Mouse (Mus musculus) midbrain, postnatal 0 days (tissue): Measurements from ENCODE around the gene Rnf41. TPM values are rescaled to one million over a fixed set of nuclear protein-coding genes. Genes with fewer than 3 reads are reported as not detected.

Experiments used
- ATAC-seq: fragments of 200-750 bp; cut with Nextera tagmentation; 2 replicates; pipeline ENCODE4 v1.8.0; 2017; ENCODE audit warnings: moderate number of reproducible peaks, mild to moderate bottlenecking, moderate TSS enrichment, moderate library complexity; ENCODE audit not compliant: low FRiP score
- DNase-seq: peaks from one replicate; pipeline ENCODE4 v3.0.0-alpha.2; 2015; ENCODE audit warnings: low spot score
- H3K27ac ChIP-seq: fragments of 300-500 bp; sonication (generic); 2 replicates; pipeline ENCODE4 v1.5.1; 2014; ENCODE audit warnings: low read depth, mild to moderate bottlenecking, low read length, mixed read lengths
- H3K27me3 ChIP-seq: fragments of 300-500 bp; sonication (generic); 2 replicates; pipeline ENCODE4 v1.6.1; 2014; ENCODE audit warnings: low read length, control low read depth, mixed read lengths; ENCODE audit not compliant: insufficient read depth
- H3K36me3 ChIP-seq: fragments of 300-500 bp; sonication (generic); 2 replicates; pipeline ENCODE4 v1.6.1; 2014; ENCODE audit warnings: low read length, control low read depth, mixed read lengths; ENCODE audit not compliant: insufficient read depth
- H3K4me1 ChIP-seq: fragments of 300-500 bp; sonication (generic); 2 replicates; pipeline ENCODE4 v1.6.1; 2014; ENCODE audit warnings: mild to moderate bottlenecking, control low read depth, antibody characterized with exemption, low read length, mixed read lengths; ENCODE audit not compliant: insufficient read depth
- H3K4me2 ChIP-seq: fragments of 300-500 bp; sonication (generic); 2 replicates; pipeline ENCODE4 v1.6.1; 2014; ENCODE audit warnings: low read depth, mild to moderate bottlenecking, low read length, mixed read lengths; ENCODE audit not compliant: poor library complexity, severe bottlenecking
- H3K4me3 ChIP-seq: fragments of 300-500 bp; sonication (generic); 2 replicates; pipeline ENCODE4 v1.5.1; 2014; ENCODE audit warnings: low read depth, mild to moderate bottlenecking, low read length, moderate library complexity
- H3K9ac ChIP-seq: fragments of 300-500 bp; sonication (generic); replicated peaks from 2 replicates; pipeline ENCODE4 v1.6.1; 2014; ENCODE audit warnings: mild to moderate bottlenecking, low read length, moderate library complexity, mixed read lengths; ENCODE audit not compliant: poor library complexity, severe bottlenecking
- H3K9me3 ChIP-seq: fragments of 300-500 bp; sonication (generic); 2 replicates; pipeline ENCODE4 v1.6.1; 2016; ENCODE audit warnings: low read length, control low read depth
- CTCF ChIP-seq: IDR thresholded peaks from 2 replicates; pipeline ENCODE4 v1.5.1; 2016; ENCODE audit warnings: antibody characterized with exemption, mild to moderate bottlenecking
- WGBS: fragments of 180-500 bp; shearing (Covaris S2); extraction: QIAGEN DNeasy Blood & Tissue Kit; methylation state at CpG from one replicate; pipeline ENCODE4 v1.1.7; 2014; 5-methylcytosine and 5-hydroxymethylcytosine counted together
- polyA plus RNA-seq: library from polyadenylated mRNA; unstranded; fragments of >200 nt; fragmentation: Nextera tagmentation; extraction: Ambion mirVana; gene quantifications from 2 replicates; pipeline ENCODE4 v1.2.1, GENCODE M21; 2015
- total RNA-seq: library from RNA; depleted of rRNA; stranded (reverse); fragments of >200 nt; gene quantifications from 2 replicates; pipeline ENCODE4 v1.2.3, GENCODE M21; 2014

Rnf41 gene
- total and polyA plus RNA-seq, 2 experiments from 2014 or later, result 91.6 to 94.3 TPM

- H3K9ac ChIP-seq, result no peak overlapping the region
- 80% methylated on average over 5 of the region's 5 CpGs for WGBS
- H3K4me3 ChIP-seq, result no peak overlapping the region
- ATAC-seq (no peak), DNase-seq (no peak)
- H3K27me3 ChIP-seq, result no peaks in the 10 kb centered on the region
- H3K4me2 ChIP-seq, result no peak overlapping the region
- TF ChIP-seq CTCF, result no peak
- H3K4me1 ChIP-seq, result no peaks in the 10 kb centered on the region
- peaks cover 20% of the 10 kb centered on the region for H3K36me3 ChIP-seq
- no peaks in the 10 kb centered on the region for H3K9me3 ChIP-seq
- no peak overlapping the region for H3K27ac ChIP-seq
These were observed 11.0 kb downstream of the Rnf41 start for GRCm38 (mm10) chr10:128422426-128422825.

DNA sequence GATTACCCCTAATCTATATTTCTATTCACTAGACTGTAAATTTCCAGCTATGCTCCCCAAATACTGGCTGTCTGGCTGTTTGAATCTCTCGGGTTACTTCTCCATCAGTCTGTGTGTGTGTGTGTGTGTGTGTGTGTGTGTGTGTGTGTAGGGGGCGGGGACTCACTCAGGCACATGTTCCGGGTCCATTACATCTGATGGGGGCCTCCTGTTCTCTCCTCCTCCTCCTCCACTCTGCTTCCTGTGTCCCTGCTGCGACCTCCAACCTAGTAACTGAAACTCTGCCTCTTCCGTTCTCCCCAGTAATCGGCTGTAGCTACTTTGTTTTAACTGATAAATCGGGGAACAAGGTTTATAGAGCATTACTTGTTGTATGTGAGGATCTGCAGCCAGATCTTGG is 13.1 kb downstream of the Rnf41 start:
- TF ChIP-seq CTCF, result no peak
- Histone ChIP-seq H3K4me1 (no peaks in the 10 kb centered on the region), H3K27ac (no peak overlapping the region), H3K36me3 (peaks cover 28% of the 10 kb centered on the region), H3K9me3 (no peaks in the 10 kb centered on the region), H3K9ac (no peak overlapping the region), H3K27me3 (no peaks in the 10 kb centered on the region), H3K4me2 (no peak overlapping the region), H3K4me3 (no peak overlapping the region)
- DNase-seq (no peak), ATAC-seq (no peak)
- 69% methylated on average over 7 of the region's 7 CpGs for WGBS

DNA sequence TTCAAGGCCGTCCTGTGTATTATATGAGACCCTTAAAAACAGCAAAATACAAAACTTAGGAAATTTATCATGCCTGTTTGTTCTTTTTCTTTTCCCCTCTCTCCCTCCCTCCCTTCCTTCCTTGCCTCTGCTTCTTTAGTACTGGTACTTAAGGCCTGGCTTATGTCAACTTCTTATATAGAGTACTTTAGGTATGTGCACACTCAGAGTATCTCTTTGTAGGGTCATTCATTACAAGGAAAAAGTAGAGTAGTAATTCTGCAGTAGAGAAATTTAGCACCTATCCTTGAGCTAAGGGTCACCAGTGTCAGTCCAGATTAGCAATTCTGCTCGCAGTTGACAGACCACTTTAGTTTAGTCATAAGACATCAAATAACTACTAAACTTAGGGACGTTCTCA is 13.8 kb downstream of the Rnf41 start:
- Histone ChIP-seq H3K9ac (no peak overlapping the region), H3K4me1 (no peaks in the 10 kb centered on the region), H3K4me3 (no peak overlapping the region), H3K27ac (no peak overlapping the region), H3K4me2 (no peak overlapping the region), H3K27me3 (no peaks in the 10 kb centered on the region), H3K36me3 (peaks cover 28% of the 10 kb centered on the region), H3K9me3 (no peaks in the 10 kb centered on the region)
- 92% methylated on average over 3 of the region's 3 CpGs for WGBS
- no peak for TF ChIP-seq CTCF
- DNase-seq (no peak), ATAC-seq (no peak)

DNA sequence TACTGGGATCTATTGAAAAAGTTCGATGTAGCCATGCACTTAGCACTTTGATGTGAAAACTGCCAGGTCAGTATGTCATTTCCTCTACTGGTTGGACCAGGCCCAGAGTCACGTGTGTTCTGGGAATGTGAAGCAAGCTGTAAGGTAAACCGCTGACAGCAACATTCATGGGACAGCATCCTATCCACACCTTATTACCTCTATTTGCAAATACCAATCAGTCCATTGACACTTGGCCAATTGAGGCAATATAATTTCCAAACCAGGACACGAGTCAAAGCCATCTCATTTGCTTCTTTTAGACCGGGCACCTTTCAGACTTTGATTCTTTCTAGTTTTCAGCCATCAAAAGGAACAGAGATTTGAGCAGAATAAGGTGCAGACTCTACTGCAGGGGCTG is 17.6 kb downstream of the Rnf41 start:
- WGBS, result 96% methylated on average over 5 of the region's 5 CpGs
- Histone ChIP-seq H3K27ac (no peak overlapping the region), H3K9me3 (no peaks in the 10 kb centered on the region), H3K4me1 (no peaks in the 10 kb centered on the region), H3K9ac (no peak overlapping the region), H3K27me3 (no peaks in the 10 kb centered on the region), H3K4me2 (no peak overlapping the region), H3K36me3 (peaks cover 24% of the 10 kb centered on the region; the same call in 1 of the 2 replicates), H3K4me3 (no peak overlapping the region)
- TF ChIP-seq CTCF, result no peak
- ATAC-seq (no peak), DNase-seq (no peak)

- Histone ChIP-seq H3K27ac (no peak overlapping the region), H3K9me3 (no peaks in the 10 kb centered on the region), H3K4me1 (no peaks in the 10 kb centered on the region), H3K36me3 (peaks cover 24% of the 10 kb centered on the region; the same call in 1 of the 2 replicates), H3K9ac (no peak overlapping the region), H3K27me3 (no peaks in the 10 kb centered on the region), H3K4me3 (no peak overlapping the region), H3K4me2 (no peak overlapping the region)
- no peak for DNase-seq
- no peak for TF ChIP-seq CTCF
- WGBS, result 88% methylated on average over 4 of the region's 4 CpGs
- no peak for ATAC-seq
These were observed 18.0 kb downstream of the Rnf41 start for GRCm38 (mm10) chr10:128429454-128429853.

GRCm38 (mm10) chr10:128433417-128433816 is 22.0 kb downstream of the Rnf41 start:
- Histone ChIP-seq H3K4me3 (no peak overlapping the region), H3K4me2 (no peak overlapping the region), H3K4me1 (no peaks in the 10 kb centered on the region), H3K9me3 (no peaks in the 10 kb centered on the region), H3K27ac (no peak overlapping the region), H3K36me3 (peaks cover 58% of the 10 kb centered on the region), H3K9ac (no peak overlapping the region), H3K27me3 (no peaks in the 10 kb centered on the region)
- WGBS, result 95% methylated on average over 2 of the region's 2 CpGs
- ATAC-seq (no peak), DNase-seq (no peak)
- no peak for TF ChIP-seq CTCF
